Mouse (Mus musculus) kidney, adult 2 months (tissue): Measurements from ENCODE around the gene D430041D05Rik.

Experiments used
- CTCF ChIP-seq: fragments of 200-500 bp; conservative IDR thresholded peaks from 2 replicates; pipeline ENCODE4 v1.5.1; 2011; ENCODE audit warnings: low read depth, mild to moderate bottlenecking, control low read depth, low read length, moderate library complexity, mixed read lengths; ENCODE audit not compliant: insufficient read depth, insufficient read length
- POLR2A ChIP-seq: fragments of 200-500 bp; IDR thresholded peaks from one replicate; pipeline ENCODE4 v1.6.1; 2011; ENCODE audit warnings: low read depth, low read length, control low read depth

- TF ChIP-seq CTCF (no peak), POLR2A (no peak)
Measured at GRCm38 (mm10) chr2:104191723-104192122, 219.1 kb downstream of the D430041D05Rik start.
